Mouse (Mus musculus): ENCODE data around the gene Pard3b. TPM values are rescaled to one million over a fixed set of nuclear protein-coding genes. Genes with fewer than 3 reads are reported as not detected.

Pard3b gene
- total and polyA plus RNA-seq, 3 experiments: 0.30 to 0.75 (median 0.63) TPM

DNA sequence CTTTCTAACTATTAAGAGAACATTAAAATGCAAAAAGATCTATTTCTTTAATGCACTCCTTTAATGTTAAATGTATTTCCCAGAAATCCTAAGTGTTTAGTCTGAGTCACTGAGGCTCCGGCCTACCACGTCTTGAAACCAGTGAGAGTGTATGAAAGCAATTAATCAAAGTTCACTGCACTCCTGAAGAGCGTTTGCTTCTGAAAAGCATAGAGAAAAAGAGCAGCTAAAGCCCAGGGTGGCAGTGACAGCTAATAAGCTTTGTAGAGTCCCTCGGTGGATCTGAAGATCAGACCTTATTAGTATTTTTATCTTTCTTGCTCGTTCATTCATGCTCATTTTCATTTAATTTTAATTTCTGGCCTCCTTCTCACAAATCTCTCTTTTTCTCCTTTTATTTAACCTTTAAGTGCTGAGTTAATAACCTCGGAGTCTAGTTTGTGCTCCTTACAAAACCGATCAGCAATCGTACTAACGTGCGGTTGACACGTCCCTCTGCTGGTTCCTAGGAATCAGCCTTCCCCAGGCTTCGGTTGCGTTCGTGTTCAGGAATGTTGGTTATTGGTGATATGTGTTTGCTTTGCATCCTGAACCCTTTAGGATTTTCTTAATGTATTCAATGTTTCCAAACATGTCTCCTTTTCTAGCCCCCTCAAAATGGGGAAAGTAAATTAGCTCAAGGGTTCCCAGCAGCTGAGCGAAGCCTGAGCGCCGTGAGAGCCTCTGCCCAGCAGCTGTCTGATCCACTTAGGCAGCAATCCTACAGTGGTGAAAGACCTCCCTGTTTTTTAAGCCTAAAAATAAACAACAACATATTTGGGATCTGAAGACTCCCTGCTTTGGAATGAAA lies 790.9 kb downstream of the Pard3b start:
- Histone ChIP-seq H3K9me3 (replicated peaks; ENCODE audit: low read length) (no peaks in the 10 kb centered on the region), H3K9ac (ENCODE audit: insufficient read depth, low read depth) (no peak overlapping the region), H3K36me3 (replicated peaks in 1 of 2; ENCODE audit: control insufficient read depth in 1 of 2, insufficient read depth in 1 of 2, low read length in 1 of 2) (no peaks in the 10 kb centered on the region), H3K79me2 (replicated peaks; ENCODE audit: control insufficient read depth, extremely low read depth, insufficient read depth, poor library complexity, severe bottlenecking) (no peaks in the 10 kb centered on the region), H3K4me1 (ENCODE audit: control insufficient read depth in 1 of 2, insufficient read depth in 2 of 2) (no peaks in the 10 kb centered on the region), H3K27me3 (replicated peaks) (no peaks in the 10 kb centered on the region), H3K4me3 (replicated peaks in 1 of 3; ENCODE audit: low read depth in 2 of 3, low read length in 2 of 3, poor library complexity in 1 of 3) (no peak overlapping the region), H3K27ac (ENCODE audit: insufficient read depth, low read depth) (no peak overlapping the region), H3K4me2 (ENCODE audit: insufficient read depth, low read depth, poor library complexity, severe bottlenecking) (no peak overlapping the region)
- dilution Hi-C loops (cut with MboI; ENCODE audit: extremely low pct_ligation_motif_present, extremely low pct_unique_long_range_greater_than_20kb, low sequenced_read_pairs): no loop called here
- no peak for DNase-seq (ENCODE audit: extremely low read depth)
- in situ Hi-C loops (cut with MboI; ENCODE audit: low pct_ligation_motif_present, low pct_unique_long_range_greater_than_20kb, low sequenced_read_pairs): no loop called here
- TF ChIP-seq GABPA (IDR thresholded peaks at IDR 0.05; ENCODE audit: insufficient replicate concordance, low read depth, low read length): no peak
- TF ChIP-seq ZKSCAN1 (IDR thresholded peaks at IDR 0.05; ENCODE audit: borderline replicate concordance, low read depth, low read length): no peak
- TF ChIP-seq ETS1 (conservative IDR thresholded peaks at IDR 0.05; ENCODE audit: low read depth, low read length): no peak
- no peak for TF ChIP-seq MAFK (IDR thresholded peaks at IDR 0.05; ENCODE audit: insufficient replicate concordance, low read length)
- TF ChIP-seq KAT2A (IDR thresholded peaks at IDR 0.05; ENCODE audit: insufficient replicate concordance, low read length): no peak
- no peak for TF ChIP-seq MEF2A (IDR thresholded peaks at IDR 0.05; ENCODE audit: borderline replicate concordance, low read depth, low read length)
- no peak for TF ChIP-seq MYC (IDR thresholded peaks at IDR 0.05; ENCODE audit: low read depth, low read length)

DNA sequence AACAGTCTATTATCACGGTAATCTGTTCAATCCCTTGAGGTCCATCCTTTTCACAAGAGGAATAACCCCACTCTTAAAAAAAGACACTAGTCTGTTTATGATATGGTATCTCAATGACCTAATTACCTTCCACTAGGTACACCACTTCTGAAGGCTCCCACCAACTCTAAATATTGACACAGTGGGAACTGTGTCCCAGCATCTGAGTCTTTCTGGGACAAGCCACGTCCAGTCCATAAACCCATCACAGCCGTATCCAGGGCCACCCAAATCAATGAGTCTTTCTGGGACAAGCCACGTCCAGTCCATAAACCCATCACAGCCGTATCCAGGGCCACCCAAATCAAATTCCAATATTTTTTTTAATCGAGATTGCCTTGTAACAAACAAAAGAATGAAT lies 792.4 kb downstream of the Pard3b start:
- in situ Hi-C loops (cut with MboI; ENCODE audit: low pct_ligation_motif_present, low pct_unique_long_range_greater_than_20kb, low sequenced_read_pairs): no loop called here
- no peaks in the 10 kb centered on the region for H3K79me2 ChIP-seq (replicated peaks; ENCODE audit: control insufficient read depth, extremely low read depth, insufficient read depth, poor library complexity, severe bottlenecking)
- no peaks in the 10 kb centered on the region for H3K4me1 ChIP-seq (ENCODE audit: control insufficient read depth in 1 of 2, insufficient read depth in 2 of 2)
- dilution Hi-C loops (cut with MboI; ENCODE audit: extremely low pct_ligation_motif_present, extremely low pct_unique_long_range_greater_than_20kb, low sequenced_read_pairs): no loop called here
- no peaks in the 10 kb centered on the region for H3K36me3 ChIP-seq (replicated peaks in 1 of 2; ENCODE audit: control insufficient read depth in 1 of 2, insufficient read depth in 1 of 2, low read length in 1 of 2)
- H3K9me3 ChIP-seq (replicated peaks; ENCODE audit: low read length): no peaks in the 10 kb centered on the region
- no peaks in the 10 kb centered on the region for H3K27me3 ChIP-seq (replicated peaks)
- TF ChIP-seq ZKSCAN1 (IDR thresholded peaks at IDR 0.05; ENCODE audit: borderline replicate concordance, low read depth, low read length) (no peak), JUN (IDR thresholded peaks at IDR 0.05; ENCODE audit: insufficient read depth, low read depth, low read length) (no peak), GABPA (IDR thresholded peaks at IDR 0.05; ENCODE audit: insufficient replicate concordance, low read depth, low read length) (no peak), MYC (IDR thresholded peaks at IDR 0.05; ENCODE audit: low read depth, low read length) (no peak), IRF4 (IDR thresholded peaks at IDR 0.05; ENCODE audit: low read depth, low read length) (no peak), E2F4 (IDR thresholded peaks at IDR 0.05; ENCODE audit: insufficient replicate concordance, low read depth, low read length) (no peak), RAD21 (IDR thresholded peaks at IDR 0.05; ENCODE audit: low read depth, low read length) (no peak), HCFC1 (IDR thresholded peaks at IDR 0.05; ENCODE audit: low read depth, low read length) (no peak), ELF1 (IDR thresholded peaks at IDR 0.05; ENCODE audit: low read depth, low read length) (no peak), EP300 (IDR thresholded peaks at IDR 0.05; ENCODE audit: low read length) (no peak), ZC3H11A (IDR thresholded peaks at IDR 0.05; ENCODE audit: low read depth, low read length) (no peak), SIN3A (IDR thresholded peaks at IDR 0.05; ENCODE audit: low read length) (no peak), ETS1 (conservative IDR thresholded peaks at IDR 0.05; ENCODE audit: low read depth, low read length) (no peak), POLR2A (IDR thresholded peaks at IDR 0.05; ENCODE audit: low read depth, low read length) (no peak), PAX5 (IDR thresholded peaks at IDR 0.05; ENCODE audit: low read length) (no peak), NRF1 (IDR thresholded peaks at IDR 0.05; ENCODE audit: low read depth, low read length) (no peak), JUND (conservative IDR thresholded peaks at IDR 0.05; ENCODE audit: low read depth, low read length) (no peak), USF1 (IDR thresholded peaks at IDR 0.05; ENCODE audit: low read depth, low read length) (no peak), USF2 (conservative IDR thresholded peaks at IDR 0.05; ENCODE audit: low read depth, low read length) (no peak)
- DNase-seq (ENCODE audit: extremely low read depth): no peak
- H3K27ac ChIP-seq (ENCODE audit: insufficient read depth, low read depth): no peak overlapping the region
- no peak overlapping the region for H3K4me2 ChIP-seq (ENCODE audit: insufficient read depth, low read depth, poor library complexity, severe bottlenecking)
- H3K9ac ChIP-seq (ENCODE audit: insufficient read depth, low read depth): no peak overlapping the region
- no peak overlapping the region for H3K4me3 ChIP-seq (replicated peaks in 1 of 3; ENCODE audit: low read depth in 2 of 3, low read length in 2 of 3, poor library complexity in 1 of 3)
